ENCODE assay signal across 24 mouse cellular contexts in genomic region chr3:141921161-141921560, GRCm38 (mm10).
A peak's percentile ranks its signal among the peaks of the same experiment; 100 is the strongest.
DNase-seq lines count a peak whose midpoint lies in the region; ATAC-seq and TF ChIP-seq lines count a peak whose summit lies in the region.
"Had no signal": no experiment of that assay in that cellular context is flagged by ENCODE, and none has a peak within 500 bp of the region (broad histone marks: within the 10 kb centered on the region; RNA-seq: fewer than 3 reads in every experiment).

No protein-coding gene starts in this region.

- ATAC-seq in hindbrain, embryonic 11.5 days (ENCODE audit: low FRiP score) = no peak
- ATAC-seq in embryonic facial prominence, embryonic 11.5 days (replicated peaks; ENCODE audit: insufficient number of reproducible peaks, low FRiP score, low TSS enrichment, low read depth) = no peak
- peak; percentile 24; the same call in 1 of the 2 replicates for ATAC-seq in limb, embryonic 13.5 days (ENCODE audit: low FRiP score, low read depth)
- ATAC-seq in neural tube, embryonic 15.5 days (ENCODE audit: low FRiP score) = no peak
- ATAC-seq: forebrain, embryonic 16.5 days; intestine, embryonic 16.5 days; midbrain, embryonic 13.5 days; Patski had no signal

- no peak overlapping the region for H3K9ac ChIP-seq in hindbrain, embryonic 11.5 days (ENCODE audit: low read depth, low read length)
- no peak overlapping the region for H3K9ac ChIP-seq in embryonic facial prominence, embryonic 11.5 days (replicated peaks; ENCODE audit: low read length)
- no peak overlapping the region for H3K9ac ChIP-seq in limb, embryonic 13.5 days
- H3K9ac ChIP-seq in neural tube, embryonic 15.5 days (replicated peaks) = no peak overlapping the region
- H3K9ac ChIP-seq: heart, embryonic 15.5 days; hindbrain, embryonic 13.5 days; liver, embryonic 15.5 days; midbrain, embryonic 13.5 days; neural tube, embryonic 13.5 days had no signal

- H3K9me3 ChIP-seq in hindbrain, embryonic 10.5 days = no peaks in the 10 kb centered on the region
- H3K9me3 ChIP-seq in hindbrain, embryonic 11.5 days (ENCODE audit: control insufficient read depth, low read length) = no peaks in the 10 kb centered on the region
- no peaks in the 10 kb centered on the region for H3K9me3 ChIP-seq in embryonic facial prominence, embryonic 11.5 days (replicated peaks; ENCODE audit: control insufficient read depth, low read length)
- no peaks in the 10 kb centered on the region for H3K9me3 ChIP-seq in limb, embryonic 13.5 days
- H3K9me3 ChIP-seq in neural tube, embryonic 15.5 days (replicated peaks) = no peaks in the 10 kb centered on the region
- H3K9me3 ChIP-seq: heart, embryonic 10.5 days; heart, embryonic 15.5 days; hindbrain, embryonic 13.5 days; liver, embryonic 15.5 days; megakaryocyte, embryonic 14.5 days; midbrain, embryonic 13.5 days; neural tube, embryonic 13.5 days had no signal

- H3K27me3 ChIP-seq in hindbrain, embryonic 10.5 days (ENCODE audit: insufficient read depth, poor library complexity, severe bottlenecking) = no peaks in the 10 kb centered on the region
- H3K27me3 ChIP-seq in hindbrain, embryonic 11.5 days (ENCODE audit: control insufficient read depth, insufficient read depth, low read length) = no peaks in the 10 kb centered on the region
- H3K27me3 ChIP-seq in embryonic facial prominence, embryonic 11.5 days (ENCODE audit: control insufficient read depth, insufficient read depth, low read length) = no peaks in the 10 kb centered on the region
- peaks cover 10% of the 10 kb centered on the region; the same call in 1 of the 2 replicates for H3K27me3 ChIP-seq in limb, embryonic 13.5 days
- H3K27me3 ChIP-seq in neural tube, embryonic 15.5 days (replicated peaks) = no peaks in the 10 kb centered on the region
- H3K27me3 ChIP-seq: heart, embryonic 15.5 days; hindbrain, embryonic 13.5 days; liver, embryonic 15.5 days; megakaryocyte, embryonic 14.5 days; midbrain, embryonic 13.5 days; neural tube, embryonic 13.5 days had no signal

- no peak for TF ChIP-seq CTCF in gastrocnemius, adult 2 months (IDR thresholded peaks at IDR 0.05)

- 46% methylated on average over 4 of the region's 4 CpGs for WGBS in hindbrain, embryonic 10.5 days
- WGBS in hindbrain, embryonic 11.5 days = 39% methylated on average over 4 of the region's 4 CpGs
- 22% methylated on average over 4 of the region's 4 CpGs for WGBS in embryonic facial prominence, embryonic 11.5 days
- WGBS in limb, embryonic 13.5 days = 13% methylated on average over 4 of the region's 4 CpGs
- 32% methylated on average over 4 of the region's 4 CpGs for WGBS in neural tube, embryonic 15.5 days

- 0 out of 2 replicates have a peak overlapping the region, but pooled peaks have one; percentile 40 for H3K27ac ChIP-seq in hindbrain, embryonic 10.5 days
- no peak overlapping the region for H3K27ac ChIP-seq in hindbrain, embryonic 11.5 days (ENCODE audit: low read depth, low read length)
- H3K27ac ChIP-seq in embryonic facial prominence, embryonic 11.5 days (replicated peaks; ENCODE audit: low read depth, low read length) = no peak overlapping the region
- no peak overlapping the region for H3K27ac ChIP-seq in limb, embryonic 13.5 days
- H3K27ac ChIP-seq in neural tube, embryonic 15.5 days (replicated peaks) = no peak overlapping the region
- H3K27ac ChIP-seq in gastrocnemius, adult 2 months = no peak overlapping the region
- H3K27ac ChIP-seq: heart, embryonic 10.5 days; heart, embryonic 15.5 days; hindbrain, embryonic 13.5 days; liver, embryonic 15.5 days; midbrain, embryonic 13.5 days; neural tube, embryonic 13.5 days had no signal

- DNase-seq in hindbrain, embryonic 10.5 days (ENCODE audit: low spot score) = no peak
- DNase-seq in hindbrain, embryonic 11.5 days (ENCODE audit: low spot score) = no peak
- peak; percentile 50 for DNase-seq in embryo, embryonic 10.5 days (ENCODE audit: low spot score)
- peak; percentile 55 for DNase-seq in embryonic facial prominence, embryonic 11.5 days (ENCODE audit: low spot score)
- no peak for DNase-seq in gastrocnemius, adult 2 months
- DNase-seq: adrenal gland, postnatal 10 days; cerebellum, adult 8-10 months; cerebellum, postnatal 25 days; gastrocnemius, postnatal 10 days; layer of hippocampus, adult 9-11 months; lung, postnatal 4 days; thymus, postnatal 4 days had no signal

- no peaks in the 10 kb centered on the region for H3K36me3 ChIP-seq in hindbrain, embryonic 10.5 days
- no peaks in the 10 kb centered on the region for H3K36me3 ChIP-seq in hindbrain, embryonic 11.5 days (ENCODE audit: control insufficient read depth, insufficient read depth, low read length)
- H3K36me3 ChIP-seq in embryonic facial prominence, embryonic 11.5 days (replicated peaks; ENCODE audit: control insufficient read depth, insufficient read depth, low read depth, low read length) = no peaks in the 10 kb centered on the region
- no peaks in the 10 kb centered on the region for H3K36me3 ChIP-seq in limb, embryonic 13.5 days
- H3K36me3 ChIP-seq in neural tube, embryonic 15.5 days = no peaks in the 10 kb centered on the region
- H3K36me3 ChIP-seq: heart, embryonic 10.5 days; heart, embryonic 15.5 days; hindbrain, embryonic 13.5 days; liver, embryonic 15.5 days; midbrain, embryonic 13.5 days; neural tube, embryonic 13.5 days had no signal

- H3K4me1 ChIP-seq in hindbrain, embryonic 10.5 days (replicated peaks) = peaks cover 10% of the 10 kb centered on the region
- no peaks in the 10 kb centered on the region for H3K4me1 ChIP-seq in hindbrain, embryonic 11.5 days (replicated peaks; ENCODE audit: control insufficient read depth, insufficient read depth, low read length)
- 0 out of 2 replicates have a peak, but pooled peaks cover 2% of the 10 kb centered on the region for H3K4me1 ChIP-seq in embryonic facial prominence, embryonic 11.5 days (ENCODE audit: control insufficient read depth, insufficient read depth, low read length)
- peaks cover 27% of the 10 kb centered on the region for H3K4me1 ChIP-seq in limb, embryonic 13.5 days
- H3K4me1 ChIP-seq in neural tube, embryonic 15.5 days = no peaks in the 10 kb centered on the region
- H3K4me1 ChIP-seq: heart, embryonic 10.5 days; heart, embryonic 15.5 days; liver, embryonic 15.5 days; megakaryocyte, embryonic 14.5 days; midbrain, embryonic 13.5 days; neural tube, embryonic 13.5 days had no signal

- no peak overlapping the region for H3K4me3 ChIP-seq in hindbrain, embryonic 10.5 days
- H3K4me3 ChIP-seq in hindbrain, embryonic 11.5 days (ENCODE audit: low read depth, low read length) = no peak overlapping the region
- H3K4me3 ChIP-seq in embryonic facial prominence, embryonic 11.5 days (ENCODE audit: low read depth, low read length) = no peak overlapping the region
- no peak overlapping the region for H3K4me3 ChIP-seq in limb, embryonic 13.5 days
- no peak overlapping the region for H3K4me3 ChIP-seq in neural tube, embryonic 15.5 days (replicated peaks)
- no peak overlapping the region for H3K4me3 ChIP-seq in gastrocnemius, adult 2 months
- H3K4me3 ChIP-seq: heart, embryonic 10.5 days; heart, embryonic 15.5 days; hindbrain, embryonic 13.5 days; liver, embryonic 15.5 days; megakaryocyte, embryonic 14.5 days; midbrain, embryonic 13.5 days; neural tube, embryonic 13.5 days had no signal

- intact Hi-C loops in gastrocnemius, adult 2 months (cut with DNase I) = no loop called here

- no peak overlapping the region for H3K4me2 ChIP-seq in hindbrain, embryonic 11.5 days (replicated peaks; ENCODE audit: low read depth, low read length)
- H3K4me2 ChIP-seq in embryonic facial prominence, embryonic 11.5 days (ENCODE audit: low read depth, low read length) = no peak overlapping the region
- no peak overlapping the region for H3K4me2 ChIP-seq in limb, embryonic 13.5 days (replicated peaks)
- no peak overlapping the region for H3K4me2 ChIP-seq in neural tube, embryonic 15.5 days
- H3K4me2 ChIP-seq: heart, embryonic 15.5 days; hindbrain, embryonic 13.5 days; liver, embryonic 15.5 days; midbrain, embryonic 13.5 days; neural tube, embryonic 13.5 days had no signal

Comparison
In these comparisons a context has a peak if more than half of its experiments do, and no peak if none do; other contexts are left out.
1. DNase-seq: peak in embryo, embryonic 10.5 days (single experiment) and embryonic facial prominence, embryonic 11.5 days (single experiment); none in hindbrain, embryonic 10.5 days (single experiment), hindbrain, embryonic 11.5 days (single experiment) and gastrocnemius, adult 2 months (single experiment).